Mouse (Mus musculus) thymus, postnatal 36 days (tissue): ENCODE data around the gene Il1rap.

Experiments used
- DNase-seq, 2 experiments: peaks; one replicate each; pipeline ENCODE4 v3.0.0; 2022; ENCODE audit warnings: mixed read lengths in 2 of 2

The Il1rap gene

DNA sequence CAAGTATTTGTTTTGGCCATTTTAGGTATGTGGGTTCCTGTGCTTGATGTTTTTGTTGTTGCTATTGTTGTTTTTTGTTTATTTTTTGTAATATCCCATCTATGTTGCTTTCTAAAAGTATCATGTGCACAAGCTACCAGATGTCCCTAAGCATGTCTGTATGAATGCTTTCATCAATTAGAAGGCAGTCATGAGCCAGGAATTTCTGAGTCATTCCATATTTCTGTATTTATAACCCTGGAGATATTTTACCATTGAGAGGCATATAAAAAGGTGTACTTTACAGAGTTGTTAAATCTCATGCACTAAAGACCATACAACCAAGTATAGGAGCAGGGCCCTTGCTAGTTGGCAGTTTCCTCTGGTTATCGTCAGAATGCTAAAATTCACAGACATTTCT lies 41.6 kb downstream of the Il1rap start:
- DNase-seq = no peak

DNA sequence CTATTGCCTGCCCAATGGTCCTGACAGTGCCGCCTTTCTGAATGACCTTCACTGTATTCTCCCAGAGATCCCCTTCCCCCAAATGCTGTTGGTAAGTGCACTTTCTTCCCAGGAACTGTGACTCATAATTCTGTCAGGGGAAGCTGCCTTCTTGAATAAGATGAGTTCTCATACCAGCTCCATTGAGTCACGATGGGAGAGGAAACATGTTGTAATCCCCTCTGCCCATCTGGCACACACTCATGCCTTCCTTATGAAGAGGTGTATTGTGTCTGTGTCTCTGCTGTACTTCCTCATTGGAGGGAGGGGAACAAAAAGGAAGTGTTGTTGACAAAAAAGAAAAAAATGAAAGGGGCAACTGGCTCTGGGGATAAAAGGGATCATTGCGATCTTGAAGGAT lies 44.6 kb downstream of the Il1rap start:
- DNase-seq = no peak

DNA sequence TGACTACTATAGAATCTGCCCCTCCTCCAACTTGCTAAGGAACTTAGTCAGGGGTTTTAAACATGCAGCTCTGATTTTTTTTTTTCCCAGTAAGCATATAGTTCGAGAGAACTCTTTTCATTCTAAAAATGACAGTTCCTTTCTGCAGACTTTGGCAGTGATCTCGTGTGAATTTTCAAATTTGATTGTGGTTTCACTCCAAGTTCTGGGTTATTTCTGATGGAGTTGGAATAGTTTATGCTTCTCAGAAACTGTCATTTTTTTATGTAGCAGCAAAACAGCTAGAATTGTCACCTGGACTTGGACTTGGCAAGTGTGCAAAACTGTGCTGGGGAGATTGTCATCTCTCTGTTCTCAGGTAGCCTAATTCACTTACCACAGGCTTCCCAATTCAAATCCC lies 53.3 kb downstream of the Il1rap start:
- DNase-seq = no peak

DNA sequence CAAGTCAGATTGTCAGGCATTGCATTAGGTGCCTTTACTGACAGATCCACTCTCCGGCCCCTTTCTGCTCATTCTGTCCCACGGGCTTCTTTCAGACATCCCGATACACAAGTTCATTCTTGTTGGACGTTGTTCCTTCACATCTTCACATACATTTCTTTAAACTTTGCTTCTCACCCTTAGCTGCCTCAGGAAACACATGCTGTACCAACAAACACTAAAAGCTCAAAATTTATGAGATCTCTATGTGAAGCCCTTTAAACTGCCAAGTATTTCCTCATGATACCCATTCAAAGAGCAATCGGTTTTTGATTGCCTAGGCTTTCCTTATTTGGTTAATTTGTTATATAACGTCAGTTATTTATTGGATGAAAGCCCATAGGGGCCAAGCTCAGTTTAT lies 61.6 kb downstream of the Il1rap start:
- DNase-seq = no peak

DNA sequence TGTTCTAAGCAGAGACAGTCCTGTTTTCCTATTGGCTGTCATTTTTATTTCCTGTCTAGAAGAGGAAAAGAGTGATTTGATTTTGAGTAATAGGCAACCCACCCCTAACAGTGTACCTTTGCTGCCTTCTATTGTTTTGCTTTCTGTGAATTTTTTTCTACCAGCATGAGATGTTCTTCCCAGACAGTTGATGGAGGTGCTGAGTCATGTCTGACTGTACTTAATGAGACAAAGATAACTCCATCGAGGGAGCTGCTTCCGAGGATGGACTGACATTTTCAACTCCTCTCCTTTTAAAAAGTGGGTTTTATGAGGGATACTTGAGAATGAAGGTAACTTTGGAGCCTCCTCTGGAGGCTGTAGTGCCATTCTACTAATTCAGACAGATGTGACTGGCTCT lies 64.6 kb downstream of the Il1rap start:
- DNase-seq = no peak

DNA sequence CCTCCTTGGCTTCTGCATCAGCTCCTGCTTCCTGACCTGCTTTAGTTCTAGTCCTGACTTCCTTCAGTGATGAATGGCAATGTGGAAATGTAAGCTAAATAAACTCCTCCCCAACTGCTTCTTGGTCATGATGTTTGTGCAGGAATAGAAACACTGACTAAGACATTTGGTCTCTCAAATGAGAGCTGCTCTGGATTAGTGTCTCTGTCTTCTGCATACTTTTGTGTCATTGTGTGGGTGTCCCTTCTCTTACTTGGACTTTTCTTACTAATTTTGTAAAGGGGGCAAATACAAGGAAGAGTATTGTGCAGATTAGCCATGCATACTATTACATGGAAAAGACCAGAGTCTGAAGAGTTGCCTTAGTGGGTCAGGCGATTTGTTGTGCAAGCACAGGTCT lies 65.5 kb downstream of the Il1rap start:
- no peak for DNase-seq

DNA sequence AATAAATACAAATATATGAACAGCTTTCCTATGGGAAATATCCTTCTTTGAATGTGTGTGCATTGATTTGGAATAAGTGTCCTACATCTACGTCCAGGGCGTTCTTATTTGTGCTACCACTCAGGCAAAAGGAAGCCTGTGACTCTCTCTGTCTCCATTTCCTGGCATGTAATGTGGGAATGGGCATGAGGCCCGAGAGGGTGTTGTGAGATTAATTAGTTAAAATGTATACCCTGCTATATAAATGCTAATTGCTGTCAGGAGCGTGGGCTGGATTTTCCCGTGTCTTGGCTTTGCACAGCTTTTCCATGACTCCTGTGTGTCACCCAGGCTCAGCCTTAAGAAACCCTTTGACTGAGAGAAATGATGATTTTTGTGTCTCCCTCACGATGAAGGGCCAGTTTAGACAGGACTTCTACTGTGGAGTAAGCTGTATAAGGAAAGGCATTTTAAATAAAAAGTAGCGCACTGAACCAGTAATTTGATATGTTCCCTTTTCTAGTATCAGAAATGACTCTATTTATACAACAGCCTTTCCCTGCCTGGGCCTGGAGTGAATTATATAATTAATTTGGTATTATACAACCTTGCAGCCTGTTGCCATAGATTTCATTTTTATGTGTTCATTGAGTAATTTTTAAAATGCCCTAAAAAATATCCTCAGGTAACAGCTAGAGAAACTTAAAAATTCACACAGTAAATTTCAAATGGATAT lies 81.4 kb downstream of the Il1rap start:
- no peak for DNase-seq

DNA sequence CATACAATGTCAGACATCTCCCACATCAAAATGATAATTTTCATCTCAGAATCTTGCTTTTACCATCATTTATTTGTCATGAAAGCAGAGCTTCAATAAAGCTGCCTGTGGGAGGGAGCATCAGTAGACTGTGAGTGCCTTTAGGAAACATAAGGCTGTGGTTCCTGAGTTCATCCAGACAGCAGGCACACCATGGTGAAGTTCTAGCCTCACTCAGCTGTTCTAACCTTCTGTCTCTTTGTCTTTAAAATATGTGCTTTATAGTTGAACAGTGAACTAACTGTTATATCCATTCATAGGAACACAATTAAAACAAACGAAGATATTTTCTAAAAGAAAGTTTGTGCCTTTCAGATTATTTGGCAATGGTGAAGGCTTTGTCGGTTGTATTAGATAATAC lies 84.9 kb downstream of the Il1rap start:
- DNase-seq = no peak

DNA sequence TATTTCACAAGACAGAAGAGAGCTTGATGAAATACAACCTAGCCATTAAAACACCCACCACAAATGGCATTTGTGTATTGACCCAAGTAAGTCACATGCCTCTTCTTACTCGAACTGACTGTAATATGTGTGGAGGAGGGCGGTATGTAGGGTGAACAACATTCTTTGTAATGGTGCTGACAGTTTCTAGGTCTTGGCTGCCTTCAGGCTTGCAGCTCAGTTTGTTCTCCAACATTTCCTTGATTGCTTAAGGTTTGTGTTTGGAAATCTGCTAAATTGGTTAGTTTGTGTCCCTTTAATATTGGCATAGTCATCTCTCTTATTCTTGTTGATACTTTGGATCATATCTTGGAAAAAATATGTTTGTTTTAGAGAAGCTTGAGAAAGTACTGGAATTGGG lies 87.6 kb downstream of the Il1rap start:
- no peak for DNase-seq

DNA sequence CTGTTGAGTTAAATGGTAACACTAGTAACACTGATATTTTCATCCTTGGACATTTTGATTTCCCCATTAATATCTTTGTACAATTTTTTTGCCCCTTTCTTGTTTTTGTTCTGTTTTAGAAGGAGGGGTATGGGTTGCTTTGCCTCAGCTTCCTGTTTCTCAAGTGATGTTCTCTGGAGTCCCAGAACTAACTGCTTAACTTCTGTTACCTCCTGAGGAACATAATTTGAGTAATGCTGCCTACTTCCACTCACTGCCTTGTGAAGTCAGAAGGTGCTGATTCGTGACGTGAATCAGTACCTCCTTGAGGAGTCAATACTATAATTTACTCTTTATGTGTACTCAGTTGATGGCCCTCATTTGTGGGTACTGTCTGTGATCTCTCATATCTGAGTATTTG lies 98.9 kb downstream of the Il1rap start:
- DNase-seq = no peak

DNA sequence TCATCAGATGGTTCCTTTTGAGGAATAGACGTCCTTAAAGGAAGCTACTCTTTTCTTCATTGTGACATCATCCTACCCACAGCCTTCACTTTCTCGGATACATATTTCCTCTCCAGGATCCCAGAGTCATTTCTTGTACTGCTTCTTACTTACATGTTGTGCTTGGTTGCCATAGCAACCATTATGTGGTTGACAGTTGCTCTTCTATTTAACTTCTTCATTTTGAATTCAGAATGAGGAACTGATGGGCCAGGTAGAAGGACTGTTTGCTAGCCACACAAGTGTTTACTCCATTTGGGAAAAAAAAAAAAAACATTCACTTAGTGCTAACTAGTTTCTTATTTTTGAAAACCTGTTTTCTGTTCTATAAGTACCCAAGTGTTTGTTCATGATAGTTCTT lies 108.3 kb downstream of the Il1rap start:
- DNase-seq = no peak

DNA sequence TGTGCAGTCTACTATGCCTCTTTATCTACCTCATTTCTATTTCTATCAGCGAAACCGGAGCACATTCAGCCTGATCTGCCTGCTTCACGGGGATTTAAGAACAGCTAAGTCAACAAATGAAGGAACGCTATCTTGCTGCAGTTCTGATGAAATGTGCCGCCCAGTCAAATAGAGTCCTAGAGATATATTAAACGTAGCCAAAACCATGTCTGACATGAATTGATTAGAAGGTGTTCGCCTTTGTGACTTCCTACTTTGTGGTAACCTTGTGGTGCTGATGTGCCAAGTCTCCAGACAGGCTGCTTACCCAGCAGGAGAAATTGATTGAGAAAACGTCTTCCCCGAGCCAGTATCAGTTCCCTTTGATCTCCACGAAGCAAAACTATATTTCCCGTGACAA lies 109.8 kb downstream of the Il1rap start:
- DNase-seq = no peak

DNA sequence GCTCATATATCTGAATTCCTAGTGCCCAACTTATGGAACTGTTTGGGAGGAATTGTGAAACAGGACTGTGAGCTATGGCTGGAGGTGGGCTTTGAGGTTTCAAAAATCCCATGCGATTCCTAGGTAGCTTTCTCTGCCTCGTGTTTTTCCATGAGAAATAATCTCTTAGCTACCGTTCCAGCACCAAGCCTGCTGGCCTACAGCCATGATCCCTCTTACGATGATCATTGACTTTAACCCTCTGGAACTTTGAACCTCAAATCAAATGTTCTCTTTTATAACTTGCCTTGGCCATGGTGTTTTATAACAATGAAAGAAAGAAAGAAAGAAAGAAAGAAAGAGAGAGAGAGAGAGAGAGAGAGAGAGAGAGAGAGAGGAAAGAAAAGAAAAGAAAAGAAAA lies 116.6 kb downstream of the Il1rap start:
- DNase-seq = no peak

DNA sequence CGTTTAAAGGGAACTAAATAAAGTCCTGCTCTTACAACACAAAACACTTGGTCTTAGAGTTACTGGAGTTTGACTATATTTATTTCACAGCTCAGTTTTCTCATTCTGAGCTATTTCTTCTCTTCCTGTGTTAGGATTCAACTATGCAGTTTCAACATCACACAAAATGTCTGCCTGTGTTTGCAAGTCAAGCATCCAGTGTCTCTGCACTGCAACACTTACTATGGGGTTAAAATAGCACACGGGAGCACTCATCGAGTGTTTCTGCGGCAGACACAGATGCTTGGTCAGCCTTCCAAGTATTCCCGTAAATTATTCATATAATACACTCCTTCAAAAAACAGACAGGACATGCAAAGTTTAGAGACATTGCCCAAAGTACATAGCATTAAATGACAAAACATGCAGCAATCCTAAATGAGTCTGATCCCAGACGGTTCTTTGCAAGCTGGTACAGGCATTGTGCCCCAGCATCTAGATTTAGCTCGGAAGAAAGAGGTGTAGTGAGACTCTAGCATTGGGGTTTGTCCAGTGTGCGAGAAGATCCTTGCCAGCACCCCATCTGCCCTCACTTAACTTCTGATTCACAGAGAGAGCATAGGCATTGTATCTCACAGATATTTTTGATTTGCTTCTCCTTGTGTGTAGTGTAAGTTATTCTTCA lies 119.1 kb downstream of the Il1rap start:
- no peak for DNase-seq

DNA sequence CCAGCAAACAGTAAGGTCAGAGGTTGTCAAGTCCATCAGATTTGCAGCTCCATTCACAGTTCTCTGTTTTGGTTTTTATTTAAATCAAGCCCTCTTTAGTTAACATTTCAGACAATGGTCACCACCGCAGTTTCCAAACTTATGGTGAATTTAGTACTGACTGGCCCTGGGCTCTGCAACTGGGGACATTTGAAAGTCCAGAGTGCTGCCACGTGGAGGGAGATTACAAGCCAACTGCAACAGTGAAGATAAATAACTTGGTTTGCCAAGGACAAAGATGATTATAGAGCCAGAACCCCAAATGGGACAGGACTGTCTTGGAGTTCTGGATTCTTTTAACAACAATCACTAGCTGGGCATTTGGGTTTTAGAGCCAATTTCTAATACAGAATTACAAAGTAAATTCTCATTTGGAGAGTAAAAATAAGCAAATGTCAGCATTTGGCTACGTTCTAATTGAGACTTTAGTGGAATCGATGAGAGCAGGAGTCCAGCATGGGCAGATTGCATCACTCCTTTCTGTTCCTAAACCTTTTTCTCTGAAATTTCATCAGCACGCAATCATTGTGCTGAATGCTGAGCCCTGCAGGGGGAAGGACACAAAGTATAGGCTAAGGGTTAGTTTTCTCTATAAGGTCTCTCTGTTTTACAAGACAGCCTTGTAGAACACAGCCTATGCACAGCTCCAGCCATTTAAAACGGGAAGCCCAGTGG lies 124.3 kb downstream of the Il1rap start:
- no peak for DNase-seq

DNA sequence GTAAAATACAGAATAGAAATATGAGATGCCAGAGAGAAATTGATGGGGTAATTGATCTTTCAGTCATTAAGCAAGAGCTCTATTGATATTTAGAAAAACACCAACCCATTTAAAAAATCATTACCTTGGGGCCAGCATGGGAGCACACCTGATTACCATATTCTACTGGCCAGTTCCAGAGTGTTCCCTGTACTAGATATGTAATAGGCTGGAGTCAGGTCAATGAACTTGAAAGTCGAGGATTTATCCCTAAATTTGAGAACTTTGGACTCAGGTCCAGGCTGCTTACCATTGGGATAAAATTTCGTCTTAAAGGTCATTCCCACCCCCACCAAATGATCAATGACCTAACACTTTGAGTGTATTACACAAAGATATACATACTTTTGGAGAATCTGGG lies 125.0 kb downstream of the Il1rap start:
- no peak for DNase-seq

DNA sequence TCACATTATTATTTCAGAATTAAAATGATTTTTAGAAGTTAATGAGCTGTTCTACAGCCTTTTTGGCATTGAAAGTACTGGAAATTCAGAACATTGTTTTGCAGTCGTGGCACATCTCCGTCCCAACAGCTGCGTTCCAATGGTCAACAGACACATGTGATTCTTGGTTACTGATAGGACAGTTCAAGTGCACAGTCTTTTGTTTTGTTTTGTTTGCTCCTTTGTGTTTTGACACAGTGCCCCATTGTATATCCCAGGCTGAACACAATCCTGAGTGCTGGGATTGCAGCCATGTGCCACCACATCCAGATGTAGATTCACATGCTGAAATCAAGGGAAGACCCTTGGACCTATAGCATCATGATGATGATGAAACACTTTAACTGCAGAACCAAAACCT lies 129.4 kb downstream of the Il1rap start:
- no peak for DNase-seq

DNA sequence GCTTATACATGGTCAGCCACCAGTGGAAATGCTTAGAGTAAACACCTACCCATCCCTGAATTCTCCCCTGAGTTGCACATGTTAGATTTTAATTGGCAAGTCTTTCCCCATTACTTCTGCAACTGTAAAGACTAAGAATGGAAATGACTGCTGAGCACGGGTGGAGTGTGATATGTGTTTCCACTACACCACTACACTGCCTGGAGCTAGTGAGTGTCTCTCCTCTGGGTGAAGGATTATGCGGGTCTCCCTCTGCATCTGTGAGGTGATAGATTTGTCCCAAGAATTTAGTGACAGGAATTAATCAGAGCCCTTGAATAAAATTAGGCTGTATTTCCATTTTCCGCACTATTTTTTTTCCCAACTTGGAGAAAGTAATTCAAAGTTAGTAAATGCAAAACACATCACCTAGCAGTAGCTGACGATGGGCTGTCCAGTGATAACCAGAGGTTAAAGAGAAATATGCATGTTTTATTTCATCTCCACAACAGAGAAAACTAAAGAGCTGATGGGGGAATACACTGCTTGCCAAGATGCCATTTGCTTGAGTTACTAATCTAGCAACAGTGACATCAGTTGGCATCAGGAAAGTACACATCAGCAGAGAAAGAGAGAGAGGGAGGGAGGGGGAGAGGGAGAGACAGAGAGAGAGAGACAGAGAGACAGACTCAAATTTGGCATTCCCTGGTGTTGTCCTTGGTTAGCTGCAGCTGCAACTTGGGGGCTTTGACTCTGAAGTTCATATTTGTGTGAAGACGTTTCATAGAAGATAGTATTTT lies 132.2 kb downstream of the Il1rap start:
- DNase-seq = no peak

DNA sequence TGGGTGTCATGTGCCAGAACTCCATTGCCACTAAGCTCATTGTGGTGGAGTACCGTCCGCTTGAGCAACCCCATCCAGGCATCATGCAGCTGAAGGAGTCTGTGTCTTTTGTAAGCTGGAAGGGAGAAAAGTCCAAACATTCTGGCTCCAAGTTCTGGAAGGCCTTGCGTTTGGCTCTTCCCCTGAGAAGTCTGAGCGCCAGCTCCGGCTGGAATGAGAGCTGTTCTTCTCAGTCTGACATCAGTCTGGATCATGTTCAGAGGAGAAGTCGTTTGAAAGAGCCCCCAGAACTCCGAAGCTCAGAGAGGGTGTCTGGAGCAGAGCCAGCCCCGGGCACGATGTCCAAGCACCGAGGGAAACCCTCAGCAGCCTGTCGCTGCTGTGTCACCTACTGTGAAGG lies 141.0 kb downstream of the Il1rap start:
- no peak for DNase-seq

DNA sequence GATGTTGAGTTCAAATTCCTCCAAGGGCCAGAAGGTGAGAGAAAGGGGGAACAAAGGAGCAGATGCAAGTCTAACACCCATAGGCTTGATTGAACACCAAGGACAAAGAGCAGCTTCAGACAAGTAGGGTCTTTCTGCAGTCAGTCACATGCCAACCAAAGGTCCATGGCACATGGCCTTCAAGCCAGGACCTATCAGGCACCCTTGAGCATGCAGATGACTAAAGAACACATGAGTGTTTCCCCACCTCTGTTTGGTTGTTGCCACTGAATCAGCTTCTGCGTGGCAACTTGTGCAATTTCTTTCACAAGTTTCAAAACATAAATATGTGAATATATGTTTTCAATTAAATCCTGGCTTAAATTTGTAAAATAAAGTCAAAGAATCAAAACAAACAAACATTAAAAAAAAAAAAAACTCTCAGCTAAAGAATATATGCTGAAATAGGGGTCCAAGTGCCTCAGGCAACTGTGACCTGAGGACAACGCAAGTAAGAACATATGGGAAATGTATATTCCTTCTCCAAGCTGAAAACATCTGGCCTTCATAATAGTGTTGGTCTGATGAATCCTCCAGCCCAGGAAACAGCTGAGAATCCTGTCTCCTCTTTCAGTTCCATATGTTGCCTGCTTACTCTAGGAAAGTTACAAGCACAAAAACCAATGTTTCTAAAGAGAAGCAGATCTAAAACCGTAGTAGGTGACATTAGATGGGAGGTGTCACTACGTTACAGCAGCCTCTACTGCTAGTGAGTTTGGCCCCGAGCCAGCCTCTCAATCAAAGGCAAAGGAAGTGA lies 142.6 kb downstream of the Il1rap start:
- DNase-seq = no peak

DNA sequence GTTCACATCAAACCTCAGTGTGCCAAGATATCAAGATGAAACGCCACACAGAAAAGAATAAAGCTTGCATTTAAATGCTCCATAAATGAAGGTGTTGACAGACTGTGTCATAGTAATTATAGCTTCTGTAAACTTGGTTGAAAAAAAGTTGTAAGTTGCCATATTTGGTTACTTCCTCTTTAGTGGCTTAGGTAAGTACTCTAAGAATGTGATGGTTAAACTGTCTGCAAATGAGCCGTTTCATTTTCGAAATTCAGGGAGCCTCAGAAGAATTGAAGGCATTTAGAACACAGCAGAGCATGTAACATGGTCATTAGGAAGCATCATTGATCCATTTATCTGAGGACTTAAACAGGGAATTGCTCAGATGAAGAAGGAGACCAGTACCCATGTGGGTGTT lies 146.6 kb downstream of the Il1rap start:
- DNase-seq = no peak

DNA sequence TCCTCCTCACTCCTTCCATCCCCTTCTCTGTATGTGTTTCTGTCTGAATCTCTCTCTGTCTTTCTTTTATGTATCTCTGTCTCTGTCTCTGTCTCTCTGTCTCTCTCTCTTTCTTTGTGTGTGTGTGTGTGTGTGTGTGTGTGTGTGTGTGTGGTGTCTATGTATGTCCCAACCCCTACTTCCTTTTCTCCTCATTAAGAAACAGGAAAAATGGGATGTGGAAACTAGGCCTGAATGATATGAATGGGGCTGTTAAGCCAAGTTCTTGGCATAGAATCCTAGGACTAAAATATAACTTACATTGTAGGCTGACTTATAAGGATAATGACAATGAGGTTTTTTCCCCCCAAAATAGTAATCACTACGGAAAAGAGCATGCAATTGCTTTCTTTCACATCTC lies 149.4 kb downstream of the Il1rap start:
- no peak for DNase-seq

DNA sequence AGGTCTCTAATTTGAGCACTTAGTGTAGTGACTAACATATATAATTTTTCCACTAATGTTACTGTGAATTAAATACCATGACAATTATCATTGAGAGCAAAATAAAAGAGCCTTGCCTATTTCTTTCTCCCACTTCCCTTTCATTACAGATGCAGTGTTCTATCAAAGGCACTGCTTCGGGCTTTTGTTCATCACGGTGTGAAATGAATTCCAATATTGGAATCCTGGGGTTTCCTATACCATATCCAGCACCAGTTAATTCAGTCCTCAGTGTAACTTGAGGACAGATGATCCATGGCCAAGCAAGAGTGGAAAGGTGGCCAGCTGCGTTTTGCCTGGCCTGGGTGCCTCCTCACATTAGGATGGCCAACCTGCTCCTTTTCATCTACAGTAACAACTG lies 151.1 kb downstream of the Il1rap start:
- no peak for DNase-seq
